Mouse (Mus musculus) G1E (cell line): Measurements from ENCODE around the gene Erbb4.

Source experiments
- CTCF ChIP-seq: IDR thresholded peaks from 2 replicates; pipeline ENCODE4 v1.5.1; 2012; ENCODE audit warnings: low read depth, low read length, inconsistent platforms, mixed read lengths
- GATA1 ChIP-seq: IDR thresholded peaks from 2 replicates; pipeline ENCODE4 v1.6.1; 2012; ENCODE audit warnings: borderline replicate concordance, low read length, inconsistent platforms, mixed read lengths
- GATA2 ChIP-seq: IDR thresholded peaks from 2 replicates; pipeline ENCODE4 v1.6.1; 2012; ENCODE audit warnings: low read depth, low read length, inconsistent platforms, borderline replicate concordance
- POLR2AphosphoS5 ChIP-seq: IDR thresholded peaks from 2 replicates; pipeline ENCODE4 v1.6.1; 2012; ENCODE audit warnings: low read depth, low read length, inconsistent platforms; ENCODE audit not compliant: insufficient replicate concordance
- TAL1 ChIP-seq: conservative IDR thresholded peaks from 2 replicates; pipeline ENCODE4 v1.6.1; 2012; ENCODE audit warnings: low read depth, low read length, inconsistent platforms, mixed read lengths

DNA sequence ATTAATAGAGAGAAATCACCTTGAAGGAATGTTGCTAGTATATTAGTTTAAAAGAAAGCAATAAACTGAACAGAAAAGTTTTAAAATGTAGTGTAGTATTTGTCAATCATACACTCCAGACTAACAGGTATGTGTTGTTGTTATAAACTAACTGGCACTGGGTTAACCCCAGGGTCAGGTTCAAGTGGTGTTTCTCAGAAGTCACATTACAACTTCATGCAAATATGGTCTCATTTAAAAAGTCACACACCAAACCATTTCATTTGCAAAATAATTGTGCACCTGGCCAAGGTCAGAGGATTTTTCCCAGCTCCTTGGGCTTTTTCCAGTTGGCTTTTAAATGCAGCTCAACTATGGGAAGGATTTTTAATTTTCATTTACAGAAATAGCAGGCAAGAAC lies 173.1 kb downstream of the Erbb4 start:
- no peak for TF ChIP-seq CTCF
- TF ChIP-seq POLR2AphosphoS5: no peak
- TF ChIP-seq GATA1: no peak
- TF ChIP-seq GATA2: no peak
- TF ChIP-seq TAL1: no peak
